Mouse (Mus musculus) CD4-positive naive resting alpha-beta T cell, adult 57 days (primary cell): ENCODE data around the gene Dact3. TPM values are rescaled to one million over a fixed set of nuclear protein-coding genes. Genes with fewer than 3 reads are reported as not detected.

Experiments used
- total RNA-seq: library from RNA; stranded (reverse); gene quantifications from one replicate; pipeline ENCODE4 v1.2.4, GENCODE M21; 2023

The Dact3 gene
- 0.44 TPM for total RNA-seq

DNA sequence AGATGAGACGGTGACA is at the start of gene Dact3:
Gene Dact3, plus strand, starts transcription at position 8 of the 16 bp plus-strand sequence.

DNA sequence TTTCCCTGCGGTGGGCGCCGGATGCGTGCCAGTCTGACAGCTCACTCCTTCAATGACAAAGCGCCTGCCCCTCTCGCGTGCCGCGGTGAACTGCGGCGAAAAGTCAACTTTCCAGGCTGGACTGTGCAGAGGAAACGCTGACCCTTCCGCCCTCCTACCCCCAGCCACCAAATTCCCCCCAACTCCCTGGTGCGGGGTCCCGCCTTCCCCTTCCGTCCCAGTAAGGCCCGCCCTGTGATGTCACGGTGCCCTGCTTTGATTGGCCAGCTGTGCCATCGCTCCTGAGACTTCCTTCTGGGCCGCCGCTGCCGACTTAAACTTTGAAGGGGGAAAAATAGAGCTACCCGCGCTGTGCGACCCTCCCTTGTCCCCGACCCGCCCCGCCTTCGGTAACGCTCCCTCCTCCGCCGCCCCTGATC is 32.5 kb upstream of the Dact3 start, which contains the start of gene Prkd2:
Gene Prkd2, plus strand, starts transcription at position 258 of the 419 bp plus-strand sequence.

DNA sequence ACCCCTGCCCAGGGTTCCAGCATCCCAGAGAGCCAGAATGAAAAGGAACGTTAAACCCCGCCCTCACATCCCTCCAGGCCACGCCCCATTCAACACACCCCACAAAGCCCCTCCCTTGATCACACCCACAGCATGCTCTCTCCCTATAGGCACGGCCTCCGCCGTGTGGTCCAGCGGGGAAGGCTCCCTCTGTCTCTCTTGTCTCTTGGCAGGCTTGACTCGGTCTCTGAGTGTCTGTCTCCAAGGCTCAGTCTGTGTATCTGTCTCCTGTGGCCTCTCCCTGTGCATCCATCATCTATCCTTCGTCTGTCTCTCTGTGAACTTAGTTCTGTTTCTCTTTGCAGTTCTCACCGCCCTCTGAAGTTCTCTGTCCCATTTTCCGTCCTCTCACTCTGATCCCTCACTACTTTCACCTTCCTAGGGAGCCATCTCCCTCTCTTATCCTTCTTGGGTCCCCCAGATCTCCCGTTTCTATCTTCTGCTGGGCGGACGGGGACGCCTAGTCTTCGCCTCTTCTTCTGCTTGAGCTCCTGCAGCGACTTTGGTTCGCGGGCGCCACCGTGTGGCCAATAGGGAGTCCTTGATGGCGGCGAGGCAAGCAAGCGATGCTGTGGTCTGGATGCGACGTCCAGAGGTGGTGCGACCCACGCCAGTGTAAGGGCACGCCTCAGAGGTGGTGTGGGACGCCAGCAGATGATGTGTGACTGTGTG is 16.7 kb downstream of the Dact3 start, which contains the start of gene Gng8:
Gene Gng8, plus strand, starts transcription at position 146 of the 711 bp plus-strand sequence.

DNA sequence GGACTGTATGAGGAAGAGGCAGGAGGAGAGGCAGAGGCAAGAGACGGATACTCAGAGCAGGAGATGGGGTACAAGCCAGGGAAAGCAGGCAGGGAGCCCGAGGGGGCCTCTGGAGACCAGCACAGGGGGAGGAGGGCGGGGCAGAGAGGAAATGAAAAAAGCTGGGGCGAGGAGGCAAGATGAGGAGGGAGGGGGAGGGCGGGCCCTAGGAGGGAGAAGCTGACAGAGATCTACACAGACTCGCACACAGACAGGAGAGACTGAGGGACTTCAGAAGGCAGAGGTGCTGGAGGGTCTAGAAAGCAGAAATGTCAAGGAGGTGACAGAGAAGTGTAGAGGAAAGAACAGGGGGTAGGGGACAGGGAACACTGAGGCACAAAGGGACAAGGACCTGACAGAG is 31.2 kb downstream of the Dact3 start, which contains the start of gene Ptgir:
Gene Ptgir, plus strand, starts transcription at position 210 of the 400 bp plus-strand sequence.

DNA sequence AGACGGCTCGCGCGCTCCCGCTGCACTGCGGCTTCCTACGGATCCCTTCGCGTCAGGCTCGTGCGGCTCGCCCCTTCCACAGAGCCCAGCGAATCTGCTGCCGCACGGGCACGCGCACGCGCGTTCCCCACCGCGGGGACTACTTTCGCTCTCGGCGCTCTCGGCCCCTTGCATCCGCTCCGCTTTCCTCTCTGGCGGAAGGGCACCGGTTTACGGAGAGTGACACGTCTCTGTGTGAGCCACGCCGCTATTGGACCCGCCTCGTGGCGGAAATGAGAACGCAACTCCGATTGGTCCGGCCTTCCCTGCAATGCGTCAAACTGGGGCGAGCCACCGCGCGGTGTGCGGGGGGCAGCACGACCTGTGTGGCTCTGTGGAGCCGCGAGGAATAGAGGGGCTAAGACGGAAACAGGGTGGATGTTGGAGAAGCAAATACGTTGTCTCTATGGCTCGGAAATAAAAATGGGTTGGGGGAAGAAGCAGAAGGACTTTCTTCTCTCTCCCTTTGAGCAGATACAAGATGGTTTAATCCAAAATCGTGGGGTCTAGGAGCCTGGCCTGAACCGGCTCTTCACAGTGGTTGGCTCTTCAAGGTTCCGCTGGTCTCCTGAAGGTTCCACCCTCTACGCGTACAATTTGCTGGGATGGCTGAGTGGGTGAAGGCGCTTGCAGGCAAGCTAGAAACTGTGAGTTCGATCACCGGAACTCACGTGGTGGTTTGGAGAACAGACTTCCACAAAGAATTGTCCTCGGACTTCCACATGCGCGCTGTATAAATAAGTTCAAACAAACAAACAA is 49.1 kb downstream of the Dact3 start, which contains the start of gene Calm3:
Gene Calm3, minus strand, starts transcription at position 78 of the 798 bp plus-strand sequence.

Other genes starting within 250 kb of the Dact3 start
- gene Ceacam15, start 199.6 kb upstream of the Dact3 start, total RNA-seq = not detected
- not detected for gene Ceacam9, start 153.4 kb upstream of the Dact3 start, total RNA-seq
- 72.7 TPM for gene Ap2s1, start 136.9 kb upstream of the Dact3 start, total RNA-seq
- gene Slc1a5, start 94.0 kb upstream of the Dact3 start, total RNA-seq = 132 TPM
- gene Strn4, start 59.4 kb upstream of the Dact3 start, total RNA-seq = 104 TPM
- gene Fkrp, start 58.6 kb upstream of the Dact3 start, total RNA-seq = 24.7 TPM
- gene Prkd2, start 32.4 kb upstream of the Dact3 start, total RNA-seq = 256 TPM
- not detected for gene Gng8, start 16.5 kb downstream of the Dact3 start, total RNA-seq
- 2.0 TPM for gene Ptgir, start 31.2 kb downstream of the Dact3 start, total RNA-seq
- 106 TPM for gene Calm3, start 48.8 kb downstream of the Dact3 start, total RNA-seq
- gene Pnmal2, start 69.4 kb downstream of the Dact3 start, total RNA-seq = not detected
- gene Pnmal1, start 84.4 kb downstream of the Dact3 start, total RNA-seq = not detected
- gene Gm42372, start 107.8 kb downstream of the Dact3 start, total RNA-seq = 3.0 TPM
- gene Ccdc8, start 117.4 kb downstream of the Dact3 start, total RNA-seq = 0.12 TPM
- 99.8 TPM for gene Ppp5c, start 152.6 kb downstream of the Dact3 start, total RNA-seq
- 1.2 TPM for gene Hif3a, start 187.1 kb downstream of the Dact3 start, total RNA-seq
- gene Psg16, start 198.7 kb downstream of the Dact3 start, total RNA-seq = 0.24 TPM